Mouse (Mus musculus): ENCODE data around the gene Arfgef2. TPM values are rescaled to one million over a fixed set of nuclear protein-coding genes. Genes with fewer than 3 reads are reported as not detected.

Arfgef2 gene
- polyA plus RNA-seq, 1 experiment from 2014 or later, result 6.3 TPM

- Histone ChIP-seq H3K4me1 (no peaks in the 10 kb centered on the region), H3K4me3 (no peak overlapping the region), H3K9me3 (no peaks in the 10 kb centered on the region), H3K27me3 (ENCODE audit: insufficient read depth, poor library complexity, severe bottlenecking) (no peaks in the 10 kb centered on the region), H3K27ac (no peak overlapping the region), H3K36me3 (peaks cover 96% of the 10 kb centered on the region)
- 80% methylated on average over 1 of the region's 1 CpGs for WGBS
- DNase-seq (ENCODE audit: low spot score), result no peak
Observed at GRCm38 (mm10) chr2:166944346-166944745, 139.0 kb downstream of the Arfgef2 start.

GRCm38 (mm10) chr2:166945456-166945855 is 140.1 kb downstream of the Arfgef2 start:
- Histone ChIP-seq H3K4me3 (no peak overlapping the region), H3K27me3 (ENCODE audit: insufficient read depth, poor library complexity, severe bottlenecking) (no peaks in the 10 kb centered on the region), H3K36me3 (peaks cover 97% of the 10 kb centered on the region), H3K4me1 (no peaks in the 10 kb centered on the region), H3K27ac (no peak overlapping the region), H3K9me3 (no peaks in the 10 kb centered on the region)
- DNase-seq (ENCODE audit: low spot score), result no peak
- 62% methylated on average over 4 of the region's 4 CpGs for WGBS

Other genes starting within 250 kb of the Arfgef2 start
- 10.9 and 13.2 TPM in 2 replicates for gene Prex1, start 91.8 kb upstream of the Arfgef2 start, polyA plus RNA-seq (2016; fragmentation: Nextera tagmentation; extraction: Ambion mirVana)
- gene Trp53rkb, start 13.1 kb upstream of the Arfgef2 start, polyA plus RNA-seq (2016; fragmentation: Nextera tagmentation; extraction: Ambion mirVana), result 8.0 and 13.3 TPM in 2 replicates
- gene Cse1l, start 100.5 kb downstream of the Arfgef2 start, polyA plus RNA-seq (2016; fragmentation: Nextera tagmentation; extraction: Ambion mirVana), result 147 and 155 TPM in 2 replicates
- 60.3 and 69.0 TPM in 2 replicates for gene Stau1, start 190.7 kb downstream of the Arfgef2 start, polyA plus RNA-seq (2016; fragmentation: Nextera tagmentation; extraction: Ambion mirVana)
- gene Ddx27, start 209.6 kb downstream of the Arfgef2 start, polyA plus RNA-seq (2016; fragmentation: Nextera tagmentation; extraction: Ambion mirVana), result 46.4 and 59.4 TPM in 2 replicates

All from heart, embryonic 10.5 days (tissue).